Mouse (Mus musculus) monocyte, adult 5-6 weeks (primary cell): Measurements from ENCODE around the gene Ppp1r27. TPM values are rescaled to one million over a fixed set of nuclear protein-coding genes. Genes with fewer than 3 reads are reported as not detected.
"Not testable (repeated sequence)": the region's sequence is repeated elsewhere in the genome, so short reads cannot be mapped to it uniquely, and the experiment has no call there.

Experiments used
- ATAC-seq: fragments of 153-309, 156-312 bp; replicated peaks from 2 replicates; pipeline ENCODE4 v1.8.0; 2017; ENCODE audit warnings: mild to moderate bottlenecking; ENCODE audit not compliant: low TSS enrichment, insufficient number of reproducible peaks, severe bottlenecking, poor library complexity, low FRiP score
- total RNA-seq: library from RNA; stranded (forward); fragments of 200-1000, 200-491, 200-594 nt; gene quantifications from 3 replicates; pipeline ENCODE4 v1.2.3, GENCODE M21; 2017

Gene Ppp1r27
- total RNA-seq, 1 experiment from 2014 or later: not detected

- peak; percentile 94 for ATAC-seq
These were observed 25.0 kb downstream of the Ppp1r27 start for GRCm38 (mm10) chr11:120525959-120526358.

- no peak for ATAC-seq
These were observed 28.4 kb downstream of the Ppp1r27 start for GRCm38 (mm10) chr11:120522581-120522980.

GRCm38 (mm10) chr11:120520967-120521540, 29.9 kb downstream of the Ppp1r27 start:
- ATAC-seq: no peak

- no peak for ATAC-seq
These were observed 30.4 kb downstream of the Ppp1r27 start for GRCm38 (mm10) chr11:120520498-120520897.

GRCm38 (mm10) chr11:120519738-120520137, 31.2 kb downstream of the Ppp1r27 start:
- ATAC-seq: peak; percentile 93

- no peak for ATAC-seq
These were observed 32.4 kb downstream of the Ppp1r27 start for GRCm38 (mm10) chr11:120518558-120518957.

GRCm38 (mm10) chr11:120518027-120518426, 32.9 kb downstream of the Ppp1r27 start:
- peak; percentile 73 for ATAC-seq

GRCm38 (mm10) chr11:120517147-120517546, 33.8 kb downstream of the Ppp1r27 start:
- no peak for ATAC-seq

- ATAC-seq: peak; percentile 77
These were observed 35.3 kb downstream of the Ppp1r27 start for GRCm38 (mm10) chr11:120515611-120516010.

GRCm38 (mm10) chr11:120514262-120514661, 36.7 kb downstream of the Ppp1r27 start:
- ATAC-seq: not testable (repeated sequence)

- no peak for ATAC-seq
These were observed 38.0 kb downstream of the Ppp1r27 start for GRCm38 (mm10) chr11:120512790-120513453.

GRCm38 (mm10) chr11:120510375-120511030, 40.4 kb downstream of the Ppp1r27 start:
- peak; percentile 28; the same call in 1 of the 2 replicates for ATAC-seq

GRCm38 (mm10) chr11:120509940-120510339, 41.0 kb downstream of the Ppp1r27 start:
- ATAC-seq: no peak

GRCm38 (mm10) chr11:120508290-120508870, 42.6 kb downstream of the Ppp1r27 start:
- ATAC-seq: no peak

GRCm38 (mm10) chr11:120507611-120508289, 43.2 kb downstream of the Ppp1r27 start:
- ATAC-seq: no peak

GRCm38 (mm10) chr11:120506899-120507298, 44.0 kb downstream of the Ppp1r27 start:
- no peak for ATAC-seq

- ATAC-seq: no peak
These were observed 45.3 kb downstream of the Ppp1r27 start for GRCm38 (mm10) chr11:120505661-120506060.

GRCm38 (mm10) chr11:120501701-120502100, 49.2 kb downstream of the Ppp1r27 start:
- no peak for ATAC-seq

GRCm38 (mm10) chr11:120501018-120501417, 49.9 kb downstream of the Ppp1r27 start:
- no peak for ATAC-seq
